Mouse (Mus musculus) left cerebral cortex, adult 8-10 months (tissue): Measurements from ENCODE around the gene Slc10a1. TPM values are rescaled to one million over a fixed set of nuclear protein-coding genes. Genes with fewer than 3 reads are reported as not detected.
A peak's percentile ranks its signal among the peaks of the same experiment; 100 is the strongest.

Experiments used
- DNase-seq, 2 experiments: peaks; one replicate each; pipeline ENCODE4 v3.0.0; 2022; ENCODE audit warnings: low spot score in 2 of 2
- total RNA-seq, 4 experiments: library from RNA; stranded (reverse); gene quantifications; 2 replicates each; pipeline ENCODE4 v1.2.4; 2022

Slc10a1 gene
- total RNA-seq = not detected

GRCm38 (mm10) chr12:80968605-80969004 is at the start of gene Slc10a1:
Gene Slc10a1 (minus strand): TSS chr12:80968705.
- no peak for DNase-seq

- no peak for DNase-seq
Measured at GRCm38 (mm10) chr12:81017624-81018023, 49.1 kb upstream of the Slc10a1 start.

GRCm38 (mm10) chr12:81013496-81013895 is 45.0 kb upstream of the Slc10a1 start:
- DNase-seq = no peak

GRCm38 (mm10) chr12:81011994-81012393 is 43.5 kb upstream of the Slc10a1 start:
- no peak for DNase-seq

GRCm38 (mm10) chr12:81009813-81010212 is 41.3 kb upstream of the Slc10a1 start:
- DNase-seq = no peak

GRCm38 (mm10) chr12:81002841-81003635 is 34.5 kb upstream of the Slc10a1 start:
- no peak for DNase-seq

- DNase-seq = no peak
Measured at GRCm38 (mm10) chr12:81000924-81001323, 32.4 kb upstream of the Slc10a1 start.

GRCm38 (mm10) chr12:80998528-80999221 is 30.2 kb upstream of the Slc10a1 start:
- no peak for DNase-seq

GRCm38 (mm10) chr12:80997652-80998051 is 29.1 kb upstream of the Slc10a1 start:
- no peak for DNase-seq

- DNase-seq = no peak
Measured at GRCm38 (mm10) chr12:80995326-80995725, 26.8 kb upstream of the Slc10a1 start.

- no peak for DNase-seq
Measured at GRCm38 (mm10) chr12:80993773-80994172, 25.3 kb upstream of the Slc10a1 start.

GRCm38 (mm10) chr12:80992540-80993122 is 24.1 kb upstream of the Slc10a1 start:
- DNase-seq = no peak

- DNase-seq = no peak
Measured at GRCm38 (mm10) chr12:80991806-80992205, 23.3 kb upstream of the Slc10a1 start.

GRCm38 (mm10) chr12:80990901-80991445 is 22.5 kb upstream of the Slc10a1 start:
- DNase-seq = no peak

- no peak for DNase-seq
Measured at GRCm38 (mm10) chr12:80988286-80988685, 19.8 kb upstream of the Slc10a1 start.

- DNase-seq = no peak
Measured at GRCm38 (mm10) chr12:80986628-80987027, 18.1 kb upstream of the Slc10a1 start.

GRCm38 (mm10) chr12:80983695-80984094 is 15.2 kb upstream of the Slc10a1 start:
- DNase-seq = no peak

- DNase-seq = peak; percentile 20 to 87
Measured at GRCm38 (mm10) chr12:80982326-80982725, 13.8 kb upstream of the Slc10a1 start.

GRCm38 (mm10) chr12:80975939-80976671 is 7.6 kb upstream of the Slc10a1 start:
- no peak for DNase-seq

- no peak for DNase-seq
Measured at GRCm38 (mm10) chr12:80971756-80972155, 3.3 kb upstream of the Slc10a1 start.

GRCm38 (mm10) chr12:80970181-80970705 is 1.7 kb upstream of the Slc10a1 start:
- DNase-seq = no peak
